Mouse (Mus musculus) right cerebral cortex, postnatal 14 days (tissue): Measurements from ENCODE around the gene Ptn.

Experiments used
- DNase-seq: peaks from one replicate; pipeline ENCODE4 v3.0.0; 2022

Gene Ptn

GRCm38 (mm10) chr6:36812666-36813515, 2.9 kb upstream of the Ptn start:
- no peak for DNase-seq

- no peak for DNase-seq
Measured at GRCm38 (mm10) chr6:36810448-36810847, 428 bp upstream of the Ptn start.

- DNase-seq, result peak; percentile 60
Measured at GRCm38 (mm10) chr6:36809311-36809726, 701 bp downstream of the Ptn start.

- DNase-seq, result no peak
Measured at GRCm38 (mm10) chr6:36808306-36809058, 1.5 kb downstream of the Ptn start.

- DNase-seq, result no peak
Measured at GRCm38 (mm10) chr6:36806906-36807305, 3.1 kb downstream of the Ptn start.

- no peak for DNase-seq
Measured at GRCm38 (mm10) chr6:36800309-36800946, 9.6 kb downstream of the Ptn start.

- no peak for DNase-seq
Measured at GRCm38 (mm10) chr6:36797066-36797655, 12.9 kb downstream of the Ptn start.

- DNase-seq, result no peak
Measured at GRCm38 (mm10) chr6:36794535-36794934, 15.5 kb downstream of the Ptn start.

GRCm38 (mm10) chr6:36793775-36794174, 16.2 kb downstream of the Ptn start:
- no peak for DNase-seq

- DNase-seq, result no peak
Measured at GRCm38 (mm10) chr6:36789261-36789660, 20.8 kb downstream of the Ptn start.

GRCm38 (mm10) chr6:36788576-36789191, 21.3 kb downstream of the Ptn start:
- no peak for DNase-seq

GRCm38 (mm10) chr6:36784682-36785208, 25.3 kb downstream of the Ptn start:
- peak; percentile 17 for DNase-seq

GRCm38 (mm10) chr6:36782481-36782880, 27.5 kb downstream of the Ptn start:
- DNase-seq, result no peak

GRCm38 (mm10) chr6:36777567-36778337, 32.3 kb downstream of the Ptn start:
- no peak for DNase-seq

- no peak for DNase-seq
Measured at GRCm38 (mm10) chr6:36777039-36777438, 33.0 kb downstream of the Ptn start.

GRCm38 (mm10) chr6:36775647-36776360, 34.2 kb downstream of the Ptn start:
- peak; percentile 12 for DNase-seq

- no peak for DNase-seq
Measured at GRCm38 (mm10) chr6:36772541-36772940, 37.5 kb downstream of the Ptn start.

- no peak for DNase-seq
Measured at GRCm38 (mm10) chr6:36769012-36769411, 41.0 kb downstream of the Ptn start.

GRCm38 (mm10) chr6:36766941-36767340, 43.1 kb downstream of the Ptn start:
- no peak for DNase-seq

GRCm38 (mm10) chr6:36755001-36755885, 54.8 kb downstream of the Ptn start:
- DNase-seq, result no peak
